Mouse (Mus musculus) heart, embryonic 12.5 days (tissue): ENCODE results near the gene AA986860. TPM values are rescaled to one million over a fixed set of nuclear protein-coding genes. Genes with fewer than 3 reads are reported as not detected.

ENCODE experiments used
- ATAC-seq: fragments of 200-750 bp; cut with Nextera tagmentation; 2 replicates; pipeline ENCODE4 v1.8.0; 2017; ENCODE audit warnings: moderate TSS enrichment, moderate library complexity; ENCODE audit not compliant: insufficient number of reproducible peaks, low FRiP score
- H3K27ac ChIP-seq: fragments of 300-500 bp; sonication (generic); 2 replicates; pipeline ENCODE4 v1.5.1; 2016; ENCODE audit warnings: mild to moderate bottlenecking, moderate library complexity; ENCODE audit not compliant: poor library complexity, severe bottlenecking
- H3K27me3 ChIP-seq: fragments of 300-500 bp; sonication (generic); replicated peaks from 2 replicates; pipeline ENCODE4 v1.6.1; 2016; ENCODE audit warnings: mild to moderate bottlenecking, moderate library complexity
- H3K36me3 ChIP-seq: fragments of 300-500 bp; sonication (generic); 2 replicates; pipeline ENCODE4 v1.6.1; 2016; ENCODE audit warnings: mild to moderate bottlenecking, moderate library complexity
- H3K4me1 ChIP-seq: fragments of 300-500 bp; sonication (generic); replicated peaks from 2 replicates; pipeline ENCODE4 v1.6.1; 2016; ENCODE audit warnings: mild to moderate bottlenecking
- H3K4me2 ChIP-seq: fragments of 300-500 bp; sonication (generic); 2 replicates; pipeline ENCODE4 v1.6.1; 2016; ENCODE audit warnings: mild to moderate bottlenecking, moderate library complexity
- H3K4me3 ChIP-seq: fragments of 300-500 bp; sonication (generic); 2 replicates; pipeline ENCODE4 v1.5.1; 2016; ENCODE audit warnings: mild to moderate bottlenecking
- H3K9ac ChIP-seq: fragments of 300-500 bp; sonication (generic); 2 replicates; pipeline ENCODE4 v1.6.1; 2016; ENCODE audit warnings: mild to moderate bottlenecking, moderate library complexity
- H3K9me3 ChIP-seq: fragments of 300-500 bp; sonication (generic); replicated peaks from 2 replicates; pipeline ENCODE4 v1.6.1; 2016; ENCODE audit warnings: mild to moderate bottlenecking, moderate library complexity
- WGBS: fragments of 180-500 bp; shearing (Covaris S2); methylation state at CpG from one replicate; pipeline ENCODE4 v1.1.7; 2016; 5-methylcytosine and 5-hydroxymethylcytosine counted together
- polyA plus RNA-seq: library from polyadenylated mRNA; unstranded; fragments of >200 nt; fragmentation: Nextera tagmentation; extraction: Ambion mirVana; gene quantifications from 2 replicates; pipeline ENCODE4 v1.2.1, GENCODE M21; 2016

AA986860 gene
- polyA plus RNA-seq, 1 experiment from 2014 or later: 0.82 TPM

DNA sequence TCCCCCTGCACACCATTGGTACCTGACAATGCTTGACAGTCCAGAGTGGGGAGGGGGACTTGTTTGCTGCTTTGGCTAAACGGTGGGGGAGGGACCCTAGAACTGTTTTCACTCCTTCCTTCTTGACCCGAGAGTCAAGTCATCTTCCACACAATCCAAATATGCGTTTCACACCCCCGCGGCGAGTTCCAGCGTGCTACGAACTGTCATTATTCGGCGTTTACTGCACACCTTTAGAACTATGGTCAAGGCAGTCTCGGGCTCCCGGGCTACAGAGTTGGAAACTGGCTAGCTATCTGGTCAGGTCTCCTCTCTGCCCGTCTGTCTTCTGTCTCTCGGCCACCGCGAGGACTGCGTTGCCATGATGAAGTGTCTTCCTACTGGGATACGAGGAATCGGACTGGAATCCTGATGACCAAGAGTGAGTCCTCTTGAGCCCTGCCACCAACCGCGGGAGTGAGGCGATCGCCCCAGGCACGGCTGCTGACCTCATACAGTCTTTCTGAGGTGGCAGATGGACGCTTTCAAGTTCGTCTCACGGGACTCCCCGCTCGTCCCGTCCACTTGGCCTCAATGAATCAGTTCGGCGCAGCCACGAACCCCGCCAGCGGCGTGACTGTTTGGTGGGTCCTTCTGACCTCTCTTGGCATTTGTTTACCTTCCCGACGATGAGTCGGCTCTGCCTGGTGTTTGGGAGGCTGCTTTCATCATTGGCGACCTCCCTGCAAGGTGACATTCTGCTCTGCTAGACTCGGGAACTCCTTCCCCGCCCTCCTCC, 15.1 kb upstream of the AA986860 start:
- Histone ChIP-seq H3K4me3 (peak overlapping the region; percentile 90), H3K4me2 (peak overlapping the region; percentile 99), H3K27ac (peak overlapping the region; percentile 89), H3K36me3 (peaks cover 9% of the 10 kb centered on the region), H3K27me3 (0 out of 2 replicates have a peak, but pooled peaks cover 5% of the 10 kb centered on the region), H3K9ac (peak overlapping the region; percentile 91), H3K9me3 (no peaks in the 10 kb centered on the region), H3K4me1 (peaks cover 17% of the 10 kb centered on the region; the same call in 1 of the 2 replicates)
- peak; percentile 24 for ATAC-seq
- WGBS: under 1% methylated on average over 42 of the region's 42 CpGs

GRCm38 (mm10) chr1:130717291-130717871, 14.4 kb upstream of the AA986860 start, which contains the start of gene Yod1:
Gene Yod1 (plus strand): TSS chr1:130717327.
- peak within 1 kb of the TSS; percentile 99 for H3K4me2 ChIP-seq
- peak within 1 kb of the TSS; percentile 91 for H3K9ac ChIP-seq
- H3K27ac ChIP-seq: peak within 1 kb of the TSS; percentile 89
- WGBS: under 1% methylated on average over 54 of the region's 54 CpGs
- H3K36me3 ChIP-seq: peaks cover 9% of the 10 kb centered on the region
- 0 out of 2 replicates have a peak, but pooled peaks cover 5% of the 10 kb centered on the region for H3K27me3 ChIP-seq
- H3K9me3 ChIP-seq: no peaks in the 10 kb centered on the region
- peaks cover 17% of the 10 kb centered on the region; the same call in 1 of the 2 replicates for H3K4me1 ChIP-seq
- peak within 1 kb of the TSS; percentile 90 for H3K4me3 ChIP-seq
- peak; percentile 85 for ATAC-seq

- Histone ChIP-seq H3K27ac (no peak overlapping the region), H3K4me1 (0 out of 2 replicates have a peak, but pooled peaks cover under 1% of the 10 kb centered on the region), H3K4me3 (no peak overlapping the region), H3K9me3 (no peaks in the 10 kb centered on the region), H3K27me3 (no peaks in the 10 kb centered on the region), H3K4me2 (no peak overlapping the region), H3K36me3 (peaks cover 3% of the 10 kb centered on the region), H3K9ac (no peak overlapping the region)
- no peak for ATAC-seq
- WGBS: 91% methylated on average over 5 of the region's 5 CpGs
Observed at GRCm38 (mm10) chr1:130724206-130724605, 7.6 kb upstream of the AA986860 start.

GRCm38 (mm10) chr1:130726396-130726795, 5.4 kb upstream of the AA986860 start:
- Histone ChIP-seq H3K27me3 (no peaks in the 10 kb centered on the region), H3K4me2 (no peak overlapping the region), H3K9ac (no peak overlapping the region), H3K4me1 (peaks cover 1% of the 10 kb centered on the region), H3K27ac (no peak overlapping the region), H3K9me3 (no peaks in the 10 kb centered on the region), H3K36me3 (no peaks in the 10 kb centered on the region), H3K4me3 (no peak overlapping the region)
- no peak for ATAC-seq
- 93% methylated on average over 2 of the region's 2 CpGs for WGBS

GRCm38 (mm10) chr1:130728070-130728469, 3.7 kb upstream of the AA986860 start:
- Histone ChIP-seq H3K4me2 (no peak overlapping the region), H3K4me3 (no peak overlapping the region), H3K36me3 (no peaks in the 10 kb centered on the region), H3K9ac (no peak overlapping the region), H3K9me3 (no peaks in the 10 kb centered on the region), H3K27ac (no peak overlapping the region), H3K4me1 (peaks cover 9% of the 10 kb centered on the region), H3K27me3 (no peaks in the 10 kb centered on the region)
- no peak for ATAC-seq
- 37% methylated on average over 1 of the region's 1 CpGs for WGBS

GRCm38 (mm10) chr1:130728708-130729107, 3.1 kb upstream of the AA986860 start:
- Histone ChIP-seq H3K4me1 (peaks cover 13% of the 10 kb centered on the region), H3K27ac (no peak overlapping the region), H3K4me2 (no peak overlapping the region), H3K27me3 (no peaks in the 10 kb centered on the region), H3K36me3 (no peaks in the 10 kb centered on the region), H3K4me3 (no peak overlapping the region), H3K9me3 (no peaks in the 10 kb centered on the region), H3K9ac (no peak overlapping the region)
- ATAC-seq: no peak
- WGBS: 91% methylated on average over 3 of the region's 3 CpGs

GRCm38 (mm10) chr1:130729153-130729552, 2.6 kb upstream of the AA986860 start, which contains the start of gene Pfkfb2:
Gene Pfkfb2 (minus strand): TSS chr1:130729253.
- Histone ChIP-seq H3K9ac (no peak within 1 kb of the TSS), H3K27ac (no peak within 1 kb of the TSS), H3K27me3 (no peaks in the 10 kb centered on the region), H3K9me3 (no peaks in the 10 kb centered on the region), H3K4me3 (no peak within 1 kb of the TSS), H3K4me1 (peaks cover 13% of the 10 kb centered on the region), H3K36me3 (no peaks in the 10 kb centered on the region), H3K4me2 (no peak within 1 kb of the TSS)
- no peak for ATAC-seq
- WGBS: 74% methylated on average over 2 of the region's 2 CpGs

- H3K9me3 ChIP-seq: no peaks in the 10 kb centered on the region
- no peak overlapping the region for H3K4me2 ChIP-seq
- H3K4me3 ChIP-seq: no peak overlapping the region
- H3K36me3 ChIP-seq: no peaks in the 10 kb centered on the region
- no peak overlapping the region for H3K9ac ChIP-seq
- WGBS: 74% methylated on average over 13 of the region's 13 CpGs
- H3K27ac ChIP-seq: no peak overlapping the region
- no peak for ATAC-seq
- 0 out of 2 replicates have a peak, but pooled peaks cover 3% of the 10 kb centered on the region for H3K27me3 ChIP-seq
- peaks cover 25% of the 10 kb centered on the region for H3K4me1 ChIP-seq
Observed at GRCm38 (mm10) chr1:130732706-130733658, 1.2 kb downstream of the AA986860 start.

GRCm38 (mm10) chr1:130733671-130734070, 1.9 kb downstream of the AA986860 start:
- H3K4me1 ChIP-seq: peaks cover 25% of the 10 kb centered on the region
- no peak for ATAC-seq
- H3K27me3 ChIP-seq: 0 out of 2 replicates have a peak, but pooled peaks cover 3% of the 10 kb centered on the region
- 82% methylated on average over 4 of the region's 4 CpGs for WGBS
- no peak overlapping the region for H3K4me3 ChIP-seq
- no peak overlapping the region for H3K9ac ChIP-seq
- no peaks in the 10 kb centered on the region for H3K36me3 ChIP-seq
- H3K9me3 ChIP-seq: no peaks in the 10 kb centered on the region
- H3K4me2 ChIP-seq: no peak overlapping the region
- no peak overlapping the region for H3K27ac ChIP-seq

GRCm38 (mm10) chr1:130734452-130734851, 2.7 kb downstream of the AA986860 start:
- no peak overlapping the region for H3K9ac ChIP-seq
- H3K36me3 ChIP-seq: no peaks in the 10 kb centered on the region
- no peaks in the 10 kb centered on the region for H3K9me3 ChIP-seq
- ATAC-seq: no peak
- no peak overlapping the region for H3K27ac ChIP-seq
- H3K4me3 ChIP-seq: no peak overlapping the region
- H3K27me3 ChIP-seq: 0 out of 2 replicates have a peak, but pooled peaks cover 3% of the 10 kb centered on the region
- 60% methylated on average over 5 of the region's 5 CpGs for WGBS
- no peak overlapping the region for H3K4me2 ChIP-seq
- peaks cover 25% of the 10 kb centered on the region for H3K4me1 ChIP-seq
